Mouse (Mus musculus) liver, embryonic 14.5 days (tissue): ENCODE results near the gene Fmo5. TPM values are rescaled to one million over a fixed set of nuclear protein-coding genes. Genes with fewer than 3 reads are reported as not detected.

Experiments used
- ATAC-seq: fragments of 200-750 bp; cut with Nextera tagmentation; 2 replicates; pipeline ENCODE4 v1.8.0; 2017; ENCODE audit warnings: moderate number of reproducible peaks, mild to moderate bottlenecking, moderate library complexity; ENCODE audit not compliant: insufficient read depth
- DNase-seq, 3 experiments: peaks; one replicate each; pipeline ENCODE4 v3.0.0-alpha.2; 2012 to 2013; ENCODE audit warnings: low read depth in 3 of 3, low spot score in 3 of 3
- H3K27ac ChIP-seq: fragments of 300-500 bp; sonication (generic); 2 replicates; pipeline ENCODE4 v1.5.1; 2014; ENCODE audit warnings: moderate library complexity, mild to moderate bottlenecking, control low read depth, inconsistent platforms
- H3K27me3 ChIP-seq: fragments of 300-500 bp; sonication (generic); 2 replicates; pipeline ENCODE4 v1.6.1; 2014; ENCODE audit warnings: mild to moderate bottlenecking, low read length, moderate library complexity; ENCODE audit not compliant: control insufficient read depth, insufficient read depth
- H3K36me3 ChIP-seq: fragments of 300-500 bp; sonication (generic); replicated peaks from 2 replicates; pipeline ENCODE4 v1.6.1; 2014; ENCODE audit warnings: low read depth; ENCODE audit not compliant: control insufficient read depth, insufficient read depth
- H3K4me1 ChIP-seq, 2 experiments: fragments of 200-500 bp in 1 of 2; fragments of 300-500 bp in 1 of 2; sonication (generic) in 1 of 2; replicated peaks; 2 replicates each; pipeline ENCODE4 v1.6.1; 2012 to 2014; ENCODE audit warnings: antibody characterized with exemption in 1 of 2, inconsistent platforms in 1 of 2, low read length in 1 of 2; ENCODE audit not compliant: control insufficient read depth in 2 of 2, insufficient read depth in 2 of 2
- H3K4me2 ChIP-seq: fragments of 300-500 bp; sonication (generic); 2 replicates; pipeline ENCODE4 v1.6.1; 2014; ENCODE audit warnings: low read depth, mild to moderate bottlenecking, control low read depth, moderate library complexity
- H3K4me3 ChIP-seq, 2 experiments: fragments of 200-500 bp in 1 of 2; fragments of 300-500 bp in 1 of 2; sonication (generic) in 1 of 2; 2 replicates each; pipeline ENCODE4 v1.5.1; 2012 to 2014; ENCODE audit warnings: low read depth in 2 of 2, low read length in 2 of 2, mild to moderate bottlenecking in 2 of 2, control low read depth in 1 of 2, inconsistent platforms in 1 of 2, moderate library complexity in 1 of 2; ENCODE audit not compliant: insufficient read depth in 1 of 2
- H3K9ac ChIP-seq: fragments of 300-500 bp; sonication (generic); replicated peaks from 2 replicates; pipeline ENCODE4 v1.6.1; 2014; ENCODE audit warnings: mild to moderate bottlenecking, control low read depth, moderate library complexity
- H3K9me3 ChIP-seq: fragments of 300-500 bp; sonication (generic); 2 replicates; pipeline ENCODE4 v1.6.1; 2016; ENCODE audit warnings: low read length, mixed read lengths; ENCODE audit not compliant: control insufficient read depth
- CTCF ChIP-seq: IDR thresholded peaks from 2 replicates; pipeline ENCODE4 v1.5.1; 2016; ENCODE audit warnings: antibody characterized with exemption, low read depth, control low read depth
- EP300 ChIP-seq: IDR thresholded peaks from 2 replicates; pipeline ENCODE4 v1.6.1; 2016; ENCODE audit warnings: antibody characterized with exemption, low read depth
- WGBS: fragments of 180-500 bp; shearing (Covaris S2); extraction: QIAGEN DNeasy Blood & Tissue Kit; methylation state at CpG from one replicate; pipeline ENCODE4 v1.1.7; 2014; ENCODE audit not compliant: insufficient replicate concordance; 5-methylcytosine and 5-hydroxymethylcytosine counted together
- polyA plus RNA-seq, 2 experiments: library from polyadenylated mRNA; depleted of rRNA in 1 of 2; stranded (reverse) in 1 of 2; unstranded in 1 of 2; fragments of >200 nt; fragmentation: Nextera tagmentation in 1 of 2; extraction: Ambion mirVana in 1 of 2; gene quantifications; 2 replicates each; pipeline versions ENCODE4 v1.2.1 to v1.2.3; 2012 to 2014

Gene Fmo5
- polyA plus RNA-seq, 2 experiments = 6.0 to 11.3 TPM

GRCm38 (mm10) chr3:97594140-97594539 is 34.5 kb upstream of the Fmo5 start:
- Histone ChIP-seq H3K9me3 (no peaks in the 10 kb centered on the region), H3K9ac (no peak overlapping the region), H3K27me3 (no peaks in the 10 kb centered on the region), H3K4me1 (no peaks in the 10 kb centered on the region; a peak in 1 of 4 replicates), H3K36me3 (no peaks in the 10 kb centered on the region), H3K4me3 (no peak overlapping the region), H3K27ac (no peak overlapping the region), H3K4me2 (no peak overlapping the region)
- TF ChIP-seq EP300 (no peak), CTCF (no peak)
- no peak for DNase-seq
- no peak for ATAC-seq
- WGBS = 69% methylated on average over 13 of the region's 13 CpGs

- Histone ChIP-seq H3K4me1 (no peaks in the 10 kb centered on the region; a peak in 1 of 4 replicates), H3K9me3 (no peaks in the 10 kb centered on the region), H3K9ac (no peak overlapping the region), H3K27ac (no peak overlapping the region), H3K4me3 (no peak overlapping the region), H3K4me2 (no peak overlapping the region), H3K36me3 (no peaks in the 10 kb centered on the region), H3K27me3 (no peaks in the 10 kb centered on the region)
- no peak for ATAC-seq
- WGBS = 68% methylated on average over 6 of the region's 6 CpGs
- no peak for DNase-seq
- no peak for TF ChIP-seq CTCF
- TF ChIP-seq EP300 = no peak
These were observed 33.5 kb upstream of the Fmo5 start for GRCm38 (mm10) chr3:97595066-97595465.

- TF ChIP-seq CTCF = no peak
- TF ChIP-seq EP300 = no peak
- WGBS = 67% methylated on average over 8 of the region's 8 CpGs
- no peak for ATAC-seq
These were observed 31.8 kb upstream of the Fmo5 start for GRCm38 (mm10) chr3:97596796-97597195.

GRCm38 (mm10) chr3:97600050-97600832 is 28.4 kb upstream of the Fmo5 start:
- WGBS = 58% methylated on average over 3 of the region's 3 CpGs
- DNase-seq (no peak), ATAC-seq (no peak)
- peaks cover 4% of the 10 kb centered on the region; the same call in 1 of the 2 replicates for H3K36me3 ChIP-seq
- H3K9ac ChIP-seq = no peak overlapping the region
- H3K4me1 ChIP-seq = no peaks in the 10 kb centered on the region; a peak in 1 of 4 replicates
- H3K27me3 ChIP-seq = no peaks in the 10 kb centered on the region
- H3K27ac ChIP-seq = no peak overlapping the region
- no peak overlapping the region for H3K4me3 ChIP-seq
- no peak overlapping the region for H3K4me2 ChIP-seq
- no peaks in the 10 kb centered on the region for H3K9me3 ChIP-seq
- no peak for TF ChIP-seq CTCF
- TF ChIP-seq EP300 = no peak

More at GRCm38 (mm10) chr3:97596796-97597195, 31.8 kb upstream of the Fmo5 start:
- Histone ChIP-seq H3K4me2 (no peak overlapping the region), H3K4me1 (no peaks in the 10 kb centered on the region; a peak in 1 of 4 replicates), H3K36me3 (peaks cover 4% of the 10 kb centered on the region; the same call in 1 of the 2 replicates), H3K9me3 (no peaks in the 10 kb centered on the region), H3K27me3 (no peaks in the 10 kb centered on the region), H3K9ac (no peak overlapping the region), H3K27ac (no peak overlapping the region), H3K4me3 (no peak overlapping the region)
- DNase-seq = no peak

- DNase-seq (peak; percentile 35 to 56 (median 47)), ATAC-seq (peak; percentile 40)
- peak overlapping the region; percentile 87 for H3K4me2 ChIP-seq
- no peaks in the 10 kb centered on the region for H3K27me3 ChIP-seq
- peak overlapping the region; percentile 90 for H3K9ac ChIP-seq
- TF ChIP-seq EP300 (no peak), CTCF (peak; percentile 84)
- H3K4me1 ChIP-seq = peaks cover 8 to 17% of the 10 kb centered on the region in 2 experiments
- H3K27ac ChIP-seq = peak overlapping the region; percentile 66
- H3K9me3 ChIP-seq = no peaks in the 10 kb centered on the region
- H3K4me3 ChIP-seq = peak overlapping the region; percentile 75 to 87
- WGBS = 2% methylated on average over 20 of the region's 20 CpGs
- H3K36me3 ChIP-seq = no peaks in the 10 kb centered on the region
These were observed 19.3 kb upstream of the Fmo5 start for GRCm38 (mm10) chr3:97609201-97609844.
